Mouse (Mus musculus): Measurements from ENCODE around the gene Ints6l.

The Ints6l gene

DNA sequence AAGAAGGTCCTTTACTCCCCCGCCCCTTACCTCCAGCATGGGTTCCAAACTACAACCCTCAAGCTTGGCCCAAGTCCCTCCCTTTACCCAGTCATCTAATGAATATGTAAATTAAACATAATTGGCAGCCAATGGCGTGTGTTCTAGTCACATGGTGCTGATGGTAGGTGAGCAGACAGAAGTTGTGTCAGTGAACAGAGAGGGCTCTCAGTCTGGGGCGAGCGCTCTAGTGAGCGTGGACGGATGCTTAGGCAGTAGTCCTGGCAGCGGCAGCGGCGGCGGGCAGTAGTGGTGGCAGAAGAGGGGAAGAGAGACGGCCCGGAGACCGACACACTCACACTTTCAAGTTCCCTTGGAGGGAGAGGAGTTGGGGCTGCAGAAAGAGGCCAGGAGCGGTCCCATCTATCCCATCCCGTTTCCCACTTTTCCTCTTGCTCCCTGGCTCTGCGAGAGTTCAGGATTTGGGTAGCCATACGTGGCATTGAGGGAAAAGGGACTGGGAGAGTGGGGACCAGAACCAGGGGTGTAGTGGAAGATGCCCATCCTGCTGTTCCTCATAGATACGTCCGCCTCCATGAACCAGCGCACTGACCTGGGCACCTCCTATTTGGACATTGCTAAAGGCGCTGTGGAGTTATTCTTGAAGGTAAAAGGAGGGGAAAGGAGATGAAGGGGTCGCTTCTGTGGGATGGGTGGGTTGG is at the start of gene Ints6l:
TSS of gene Ints6l (plus strand) at position 187 of the 701 bp plus-strand sequence.
- in situ Hi-C loops (cut with MboI), result no loop called here

DNA sequence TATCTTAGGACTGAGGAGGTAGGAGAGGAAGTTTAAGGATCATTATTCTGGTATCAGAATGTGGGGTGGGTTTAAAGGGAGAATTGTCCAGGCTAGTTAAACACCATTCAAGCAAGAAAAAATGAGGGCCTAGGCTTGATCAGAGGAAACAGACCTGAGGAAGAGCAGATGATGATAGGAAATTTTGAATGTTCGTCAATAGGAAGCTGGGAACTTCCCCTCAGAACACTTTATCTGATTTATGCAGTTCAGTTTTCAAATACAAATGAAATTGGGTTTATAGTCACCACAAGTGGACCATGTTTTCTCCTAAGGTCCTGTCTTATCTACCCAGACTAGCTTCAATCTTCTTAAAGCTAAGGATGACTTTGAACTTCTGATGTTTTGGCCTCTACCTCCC is 49.2 kb upstream of the Ints6l start:
- in situ Hi-C loops (cut with MboI), result no loop called here

DNA sequence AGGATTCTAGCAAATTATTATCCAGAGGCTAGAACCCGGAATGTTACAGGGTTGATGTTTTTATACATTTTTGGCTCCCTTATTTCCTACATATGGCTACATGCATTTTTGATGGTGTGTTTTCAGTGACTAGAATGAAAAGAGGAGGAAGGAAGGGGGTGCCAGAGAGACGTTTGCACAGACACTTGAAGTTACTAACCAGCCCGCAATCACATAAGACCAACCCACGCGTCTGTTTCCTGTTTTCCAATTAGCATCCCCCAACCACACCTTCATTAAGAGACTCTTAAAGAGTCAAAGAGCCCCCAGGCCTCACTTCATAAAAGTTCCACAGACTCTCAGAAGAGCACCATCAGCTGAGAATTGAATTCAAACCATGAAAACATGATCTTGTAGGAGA is 48.5 kb upstream of the Ints6l start:
- in situ Hi-C loops (cut with MboI), result no loop called here

DNA sequence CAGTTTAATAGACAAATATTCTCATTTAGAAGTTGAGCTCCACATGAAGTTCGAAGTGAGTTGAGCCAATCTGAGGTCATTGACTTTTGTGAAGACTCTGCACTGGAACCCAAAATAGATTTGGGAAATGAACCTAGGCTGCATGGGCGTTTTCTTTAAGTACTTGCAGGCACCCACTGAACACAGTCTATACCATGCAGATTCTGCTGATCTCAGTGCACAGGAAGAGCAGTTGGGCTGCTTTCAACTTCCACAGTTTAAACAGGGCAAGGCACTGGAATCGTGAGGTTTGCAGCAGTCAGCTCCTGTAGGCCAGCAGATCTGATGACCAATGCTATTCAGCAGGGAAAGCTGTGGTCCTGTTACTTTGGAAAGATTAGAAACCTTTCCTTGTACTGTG is 38.4 kb upstream of the Ints6l start:
- in situ Hi-C loops (cut with MboI), result no loop called here

DNA sequence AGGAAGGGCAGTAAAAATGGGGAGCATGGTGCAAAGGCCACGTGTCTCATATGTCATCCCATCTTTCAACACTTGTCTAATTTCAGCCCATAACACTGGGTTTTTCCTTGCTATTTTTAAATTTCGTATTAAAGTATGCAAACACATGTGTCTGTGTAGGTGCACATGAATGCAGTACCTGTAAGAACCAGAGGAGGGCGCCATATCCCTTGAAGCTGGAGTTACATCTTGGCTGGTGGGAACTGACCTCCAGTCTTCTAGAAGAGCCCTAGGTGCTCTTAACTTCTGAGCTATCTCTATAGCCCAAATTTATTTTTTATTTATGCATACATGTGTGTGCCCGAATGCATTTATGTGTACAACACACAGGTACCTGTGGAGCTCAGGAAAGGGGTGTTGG is 37.1 kb upstream of the Ints6l start:
- in situ Hi-C loops (cut with MboI), result no loop called here

DNA sequence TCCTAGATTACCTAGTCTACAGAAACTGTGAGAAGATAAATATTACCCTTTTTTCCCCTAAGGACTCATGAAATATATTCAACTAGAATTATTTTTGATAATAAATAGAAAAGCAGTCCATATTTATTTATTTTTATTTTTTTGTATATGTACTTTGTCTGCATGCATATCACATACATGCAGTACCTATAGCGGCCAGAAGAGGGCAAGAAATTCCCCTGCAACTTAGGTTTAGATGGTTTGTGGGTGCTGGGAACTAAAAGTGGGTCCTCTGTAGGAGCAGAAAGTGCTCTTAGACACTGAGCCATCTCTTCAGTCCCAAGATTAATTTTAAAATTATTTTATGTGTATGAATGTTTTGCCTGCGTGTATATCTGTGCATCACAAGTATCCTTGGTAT is 24.1 kb upstream of the Ints6l start:
- in situ Hi-C loops (cut with MboI), result loop anchor here (10.0 kb wide), 1 partner anchor 54 kb away; no protein-coding TSS in a partner anchor

DNA sequence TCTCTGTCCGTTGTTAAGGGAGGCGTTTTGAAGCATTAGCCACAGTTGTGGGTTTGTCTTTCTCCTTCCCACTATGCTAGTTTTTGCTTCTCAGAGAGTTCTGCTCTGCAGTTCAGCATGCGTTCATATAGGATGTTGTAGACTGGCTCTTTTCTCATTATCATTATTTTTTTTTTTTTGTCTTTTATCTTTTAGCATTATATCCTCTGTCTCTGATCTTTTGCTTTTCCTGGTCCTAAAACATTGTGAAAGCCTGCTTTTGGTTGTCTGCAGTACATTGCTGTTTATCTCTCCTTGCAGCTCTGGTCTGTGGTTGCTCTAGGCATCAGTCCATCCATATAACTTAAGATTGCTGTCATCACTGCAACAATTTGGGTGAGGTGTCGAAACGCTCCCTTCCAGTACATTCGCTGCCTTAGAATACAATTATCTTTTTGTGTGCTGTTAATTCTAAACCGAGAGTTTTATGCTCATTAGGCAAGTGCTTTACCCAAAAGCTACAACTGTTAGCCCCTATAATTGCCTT is 18.8 kb upstream of the Ints6l start:
- in situ Hi-C loops (cut with MboI), result loop anchor here (10.0 kb wide), 1 partner anchor 49 kb away; no protein-coding TSS in a partner anchor

DNA sequence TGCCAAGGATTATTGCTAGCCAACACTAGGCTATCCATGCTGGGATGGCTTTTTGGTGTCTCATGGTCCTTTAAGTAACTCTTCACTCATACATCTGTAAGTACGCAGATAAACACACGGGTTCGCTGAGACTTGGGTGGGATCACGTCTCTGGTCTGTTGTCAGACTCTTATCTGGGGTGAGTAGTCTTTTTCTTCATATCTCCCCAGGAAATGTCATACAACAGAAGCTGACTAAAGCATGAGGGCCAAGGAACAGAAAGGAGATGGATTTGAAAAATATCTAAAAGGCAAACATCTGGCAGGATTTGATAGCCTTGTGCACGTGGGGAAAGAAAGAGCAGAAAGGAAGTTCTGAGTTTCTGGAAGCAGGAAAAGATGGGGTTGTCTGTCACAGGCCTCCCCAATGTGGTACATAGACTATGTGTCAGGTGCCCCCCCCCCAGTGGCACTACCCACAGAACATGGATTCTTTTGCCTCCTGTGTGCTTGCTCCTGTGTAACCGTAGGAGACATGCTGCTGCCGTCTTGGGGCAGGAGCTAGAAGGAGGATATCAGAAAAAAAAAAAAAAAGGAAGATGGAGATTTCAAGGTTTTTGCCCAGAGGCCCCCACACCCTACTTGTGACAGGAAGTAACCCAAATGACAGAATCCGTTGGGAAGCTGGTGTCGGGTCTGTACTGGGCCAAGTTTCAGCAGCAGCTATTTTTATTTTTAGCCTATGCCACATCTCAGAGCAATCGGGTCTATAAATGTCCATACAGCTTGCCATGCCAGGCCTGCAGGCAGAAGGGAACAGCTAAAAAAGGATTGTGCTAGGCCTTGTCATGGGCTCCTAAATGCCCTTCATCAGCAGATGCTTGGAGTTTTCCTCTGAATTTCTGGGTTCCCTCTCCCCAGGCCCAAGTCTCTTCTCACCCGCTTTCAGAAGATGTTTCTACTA is 7.9 kb upstream of the Ints6l start:
- in situ Hi-C loops (cut with MboI), result no loop called here

DNA sequence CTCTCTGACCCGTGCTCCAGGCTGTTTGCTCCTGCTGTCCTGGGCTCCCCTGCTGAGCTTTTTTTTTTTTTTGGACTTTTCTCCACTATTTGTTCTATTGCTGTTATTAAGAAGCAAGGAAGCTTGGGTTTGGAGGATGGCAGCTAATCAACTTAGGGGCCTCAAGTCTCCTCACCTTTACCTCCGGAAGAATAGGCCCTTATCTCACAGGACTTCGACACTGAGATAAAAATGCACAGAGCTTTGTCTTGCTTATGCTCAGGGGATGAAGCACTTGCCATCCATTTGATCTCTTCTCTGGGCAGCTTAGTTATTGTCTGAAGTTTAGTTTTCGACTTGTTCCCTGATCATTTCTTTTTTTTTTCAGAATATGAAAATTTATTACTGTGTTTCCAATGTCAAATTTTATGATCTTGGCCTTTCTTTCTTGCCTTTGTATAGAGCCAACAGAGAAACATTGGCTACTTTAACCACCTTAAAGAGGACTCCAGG is 7.1 kb upstream of the Ints6l start, which contains the start of gene Gm2174:
TSS of gene Gm2174 (plus strand) at position 442 of the 492 bp plus-strand sequence.
- in situ Hi-C loops (cut with MboI), result no loop called here

DNA sequence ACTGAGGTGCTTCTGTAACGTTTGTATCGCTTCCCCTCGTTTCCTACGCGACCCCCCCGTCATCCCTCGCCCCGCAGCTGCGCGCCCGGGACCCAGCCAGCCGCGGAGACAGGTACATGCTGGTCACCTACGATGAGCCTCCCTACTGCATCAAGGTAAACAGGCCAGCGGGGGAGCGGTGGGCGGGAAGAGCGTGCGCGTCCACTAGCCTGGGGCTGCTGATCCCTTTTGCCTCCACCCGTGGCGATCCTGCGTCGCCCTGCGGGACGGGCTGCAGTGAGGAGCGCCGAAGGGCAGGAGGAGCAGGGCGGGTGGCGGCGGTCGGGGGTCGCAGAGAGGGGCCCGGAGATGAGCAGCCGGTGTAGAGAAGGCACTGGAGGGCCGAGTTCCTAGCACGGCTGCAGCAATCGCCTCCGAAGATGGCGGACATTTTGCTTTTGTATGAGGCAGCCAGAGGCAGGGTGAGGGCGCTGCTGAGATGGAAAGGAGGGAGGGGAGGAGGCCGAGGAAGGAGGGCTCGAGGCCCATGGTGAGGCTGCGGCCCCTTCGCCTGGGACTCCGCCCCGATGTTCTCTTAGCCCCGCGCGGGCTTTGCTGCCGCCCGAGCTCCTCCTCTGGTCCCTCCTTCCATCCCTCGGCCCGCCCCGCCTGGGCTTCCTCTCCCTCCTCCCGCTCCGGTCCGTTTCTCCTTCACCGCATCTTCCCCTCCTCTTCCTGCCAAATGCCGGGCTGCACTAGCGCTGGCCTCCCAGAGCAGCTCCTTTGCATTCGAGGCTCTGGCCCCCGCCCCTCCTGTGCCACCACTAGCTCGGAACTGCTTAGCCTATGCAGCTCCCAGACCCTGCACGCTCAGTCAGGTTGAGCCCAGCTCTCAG is 952 bp downstream of the Ints6l start:
- in situ Hi-C loops (cut with MboI), result no loop called here

DNA sequence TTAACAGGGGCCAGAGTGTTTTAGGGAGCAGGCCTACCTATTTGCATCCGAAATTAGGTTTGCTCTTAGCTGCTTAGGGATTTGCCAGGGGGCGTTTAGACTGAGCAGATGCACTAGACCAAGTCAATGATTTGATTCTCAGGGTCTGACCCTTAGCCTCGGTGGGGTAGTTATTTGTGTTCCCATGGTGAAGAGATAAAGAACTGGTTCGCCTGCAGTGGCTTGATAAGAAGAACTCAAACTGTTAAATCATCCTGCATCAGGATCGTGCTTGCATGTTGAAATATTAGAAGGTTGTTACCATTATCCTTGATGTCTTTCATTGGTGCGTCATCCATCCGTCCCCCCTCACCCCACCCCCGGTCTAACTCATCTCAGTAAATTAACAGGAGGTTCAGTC is 1.7 kb downstream of the Ints6l start:
- in situ Hi-C loops (cut with MboI), result no loop called here

DNA sequence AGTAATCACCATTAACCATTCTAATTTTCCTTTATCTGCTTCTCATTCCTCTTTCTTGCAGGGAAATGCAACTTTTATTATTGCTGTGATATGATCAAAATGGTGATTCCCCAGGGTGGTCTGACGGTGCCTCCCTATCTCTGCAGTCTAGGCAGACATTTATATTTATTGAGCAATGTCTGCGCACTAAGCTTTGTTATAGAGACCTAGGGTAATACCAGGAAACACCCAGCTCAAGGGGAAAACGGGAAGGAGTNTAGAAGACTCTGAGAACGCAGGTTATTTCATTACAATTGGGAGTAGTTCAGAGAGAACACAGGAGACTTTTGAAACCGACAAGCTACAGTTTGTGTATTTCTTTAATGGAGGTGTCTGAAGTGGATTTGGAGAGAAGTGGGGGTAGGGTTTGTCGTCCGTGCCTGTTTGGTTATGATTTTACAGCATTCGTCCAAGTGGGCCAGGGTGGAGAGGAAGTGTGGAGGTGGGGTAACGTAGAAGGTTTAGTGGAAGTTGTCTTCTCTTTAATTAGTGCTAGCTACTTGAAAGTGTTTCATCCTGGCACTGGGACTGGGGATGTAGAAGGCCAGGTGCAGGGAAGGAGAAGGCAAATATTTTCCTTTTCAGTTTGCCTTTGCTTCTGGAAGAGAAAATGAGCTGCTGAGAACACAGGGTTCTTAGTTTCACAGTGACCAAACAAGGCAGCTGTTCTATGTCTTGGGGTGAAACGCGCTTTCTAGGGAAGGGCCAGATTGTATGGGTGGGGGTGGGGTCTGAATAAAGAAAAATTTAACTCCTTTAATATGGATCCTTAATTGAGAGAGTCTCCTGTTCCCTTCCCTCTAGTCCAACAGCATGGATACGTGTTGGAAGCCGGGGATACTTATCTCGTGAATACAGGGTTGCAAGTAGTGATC is 7.6 kb downstream of the Ints6l start:
- in situ Hi-C loops (cut with MboI), result no loop called here

DNA sequence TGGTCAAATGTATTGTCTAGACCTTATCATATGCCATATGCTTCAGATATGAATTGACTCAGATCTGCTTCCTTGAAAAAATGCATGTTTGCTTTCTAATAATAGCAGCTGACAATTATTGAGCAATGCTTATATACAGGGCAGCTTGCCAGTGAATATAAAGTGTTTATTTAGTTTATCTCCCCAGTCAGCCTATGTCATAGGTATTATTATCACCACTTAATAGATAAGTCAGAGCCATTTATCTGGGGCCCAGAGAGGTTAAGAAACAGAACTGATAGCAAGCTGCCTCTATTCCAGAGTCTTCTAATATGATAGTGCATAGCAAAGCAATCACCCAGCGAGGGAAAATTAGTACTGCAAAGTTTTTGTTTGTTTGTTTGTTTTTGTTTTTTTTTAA is 10.2 kb downstream of the Ints6l start:
- in situ Hi-C loops (cut with MboI), result no loop called here

DNA sequence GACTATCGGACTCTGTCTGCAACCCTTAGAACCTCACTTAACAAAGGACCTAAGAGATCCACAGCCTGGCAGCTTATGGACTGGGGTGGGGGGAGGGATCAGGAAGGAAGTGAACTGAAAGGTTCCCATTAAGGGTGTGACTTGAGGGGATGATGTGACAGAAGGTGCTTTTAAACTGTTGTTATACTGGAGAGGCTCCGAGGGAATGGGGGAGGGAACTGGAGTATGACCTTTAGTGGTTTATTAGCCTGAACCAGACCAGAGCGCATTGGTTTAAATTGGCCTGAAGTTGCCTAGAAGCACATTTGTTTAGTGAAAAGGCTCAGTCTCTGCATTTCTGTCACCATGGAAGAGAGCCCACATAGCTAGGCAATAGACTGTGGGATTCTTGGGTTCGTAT is 13.0 kb downstream of the Ints6l start:
- in situ Hi-C loops (cut with MboI), result no loop called here

DNA sequence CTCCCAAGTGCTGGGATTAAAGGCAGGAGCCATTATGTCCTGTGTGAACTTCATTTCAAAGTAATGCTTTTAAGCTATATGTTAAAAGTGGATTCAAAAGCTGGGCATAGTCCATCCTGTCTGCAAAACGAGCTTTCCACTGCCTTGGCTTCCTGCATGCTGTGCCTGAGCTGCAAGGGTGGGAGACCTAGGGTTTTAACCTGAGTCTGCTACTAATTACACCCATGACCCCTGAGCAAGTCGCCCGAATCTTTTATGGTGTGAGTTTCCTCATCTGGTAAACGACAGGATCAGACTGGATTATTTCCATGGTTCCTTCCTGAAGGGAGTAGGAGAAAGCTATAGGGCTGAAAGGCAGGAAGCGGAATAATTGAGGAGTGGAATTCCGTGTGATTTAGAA is 13.8 kb downstream of the Ints6l start:
- in situ Hi-C loops (cut with MboI), result no loop called here

DNA sequence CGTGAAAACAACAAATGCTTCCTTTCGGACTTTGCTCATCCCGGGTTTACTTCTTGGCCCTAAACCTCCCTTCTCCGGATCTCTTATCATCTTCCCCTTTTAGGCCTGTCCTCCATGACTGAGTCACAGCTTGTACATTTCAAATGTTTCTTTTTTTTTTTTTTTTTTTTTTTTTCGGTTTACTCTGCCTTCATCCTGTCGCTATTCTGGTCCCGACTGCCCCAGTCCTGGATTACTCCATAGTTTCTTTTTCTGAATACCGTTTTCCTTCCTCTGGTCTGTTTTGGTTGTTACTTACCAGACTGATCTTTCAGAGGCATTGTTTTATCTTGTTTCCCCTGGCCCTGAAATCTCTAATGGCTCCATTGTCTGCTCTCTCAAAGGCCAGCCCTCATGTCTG is 19.4 kb downstream of the Ints6l start:
- in situ Hi-C loops (cut with MboI), result no loop called here

DNA sequence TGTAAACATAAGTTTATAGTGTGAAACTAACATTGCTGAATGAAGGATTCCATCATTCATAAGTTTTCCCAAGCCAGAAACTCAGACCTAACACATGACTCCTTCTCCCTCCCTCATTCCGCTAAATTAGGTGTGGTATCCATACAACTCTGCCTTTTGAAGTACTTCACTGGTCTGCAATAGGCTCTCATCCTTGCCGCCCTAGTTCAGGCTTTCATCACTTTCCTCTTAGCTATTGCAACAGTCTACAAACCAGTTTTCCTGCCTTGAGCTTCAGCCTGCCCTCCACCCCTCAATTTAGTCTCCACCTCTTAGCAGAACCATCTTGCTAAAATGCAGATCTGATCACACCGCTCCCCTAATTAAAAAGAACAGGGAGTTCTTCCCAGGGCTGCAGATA is 22.9 kb downstream of the Ints6l start:
- in situ Hi-C loops (cut with MboI), result no loop called here

DNA sequence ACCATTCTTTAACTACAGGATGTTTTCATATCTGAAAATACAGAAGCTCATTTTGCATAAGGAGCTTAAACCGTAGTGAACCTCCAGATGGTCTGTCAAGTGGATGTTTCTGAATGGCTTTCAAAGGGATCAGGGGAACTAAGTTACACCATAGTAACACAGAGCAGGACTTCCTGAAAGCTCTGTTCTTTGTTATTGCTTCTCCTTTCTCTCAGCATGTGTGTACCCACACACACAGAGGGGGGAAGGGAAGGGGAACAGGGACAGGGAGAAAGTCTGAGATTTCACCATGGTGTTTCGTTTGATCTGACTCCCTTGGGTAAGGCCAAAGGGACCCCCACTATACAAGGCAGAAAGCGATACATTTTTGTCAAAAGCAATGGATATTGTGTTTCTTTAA is 27.2 kb downstream of the Ints6l start:
- in situ Hi-C loops (cut with MboI), result loop anchor here (10.0 kb wide), 1 partner anchor 47 kb away; no protein-coding TSS in a partner anchor

DNA sequence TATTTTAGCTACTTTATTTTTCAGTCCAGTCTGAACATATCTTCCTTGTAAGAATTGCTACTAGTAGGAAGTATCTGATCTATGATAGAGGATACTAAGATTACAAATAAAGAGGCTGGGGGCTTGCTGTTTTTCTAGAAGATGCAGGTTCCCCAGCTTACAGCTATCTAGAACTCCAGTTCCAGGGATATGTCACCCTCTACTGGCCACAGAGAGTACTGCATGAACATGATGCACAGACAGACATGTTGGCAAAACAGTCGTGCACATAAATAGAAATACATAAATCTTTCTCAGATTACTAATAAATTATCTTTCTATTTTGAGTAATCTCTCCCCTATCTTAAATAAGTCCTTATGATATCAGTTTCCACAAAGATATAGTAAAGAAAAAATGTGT is 35.1 kb downstream of the Ints6l start:
- in situ Hi-C loops (cut with MboI), result loop anchor here (10.0 kb wide), 1 partner anchor 55 kb away; no protein-coding TSS in a partner anchor

DNA sequence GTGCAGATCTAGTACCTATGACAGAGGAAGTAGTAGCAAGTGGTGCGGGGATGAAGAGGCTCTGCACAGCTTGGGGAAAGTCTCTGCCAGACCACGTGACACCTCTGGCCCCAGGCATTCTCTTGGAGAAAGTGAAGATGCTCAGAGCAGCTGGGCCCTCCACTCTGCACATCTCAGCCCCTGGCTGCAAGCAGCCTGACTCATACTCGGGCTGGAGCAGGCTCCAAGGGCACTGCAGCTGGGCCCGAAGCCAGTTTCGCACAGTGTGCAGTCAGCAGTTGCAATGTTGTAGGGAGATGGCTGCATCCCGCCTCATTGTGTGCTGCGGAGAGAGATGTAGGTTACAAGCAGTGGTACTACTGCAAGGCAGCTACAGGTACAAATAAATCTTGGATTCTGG is 42.6 kb downstream of the Ints6l start:
- in situ Hi-C loops (cut with MboI), result no loop called here

All from mature B cell (primary cell).